Mouse (Mus musculus): ENCODE data around the gene Tcerg1l. TPM values are rescaled to one million over a fixed set of nuclear protein-coding genes. Genes with fewer than 3 reads are reported as not detected.

Tcerg1l gene
- 0.23 and 0.36 TPM in 2 replicates for polyA plus RNA-seq (2015; fragmentation: Nextera tagmentation; extraction: Ambion mirVana)

GRCm38 (mm10) chr7:138397485-138398181 lies at the start of gene Tcerg1l:
Tcerg1l (minus strand) TSS chr7:138397730.
- peak; percentile 69; the same call in 1 of the 2 replicates for ATAC-seq (ENCODE audit: insufficient read depth, low FRiP score)
- Histone ChIP-seq H3K9ac (ENCODE audit: low read length) (no peak within 1 kb of the TSS), H3K27me3 (ENCODE audit: control insufficient read depth, insufficient read depth, low read length) (peaks cover 44% of the 10 kb centered on the region), H3K27ac (ENCODE audit: low read length) (no peak within 1 kb of the TSS), H3K9me3 (replicated peaks; ENCODE audit: control insufficient read depth, low read length) (no peaks in the 10 kb centered on the region), H3K4me3 (replicated peaks; ENCODE audit: low read length) (peak within 1 kb of the TSS; percentile 39), H3K4me1 (ENCODE audit: control insufficient read depth, insufficient read depth, low read length) (peaks cover 15% of the 10 kb centered on the region), H3K36me3 (ENCODE audit: control insufficient read depth, insufficient read depth, low read length) (no peaks in the 10 kb centered on the region), H3K4me2 (ENCODE audit: low read depth, low read length) (peak within 1 kb of the TSS; percentile 65)
- WGBS: under 1% methylated on average over 57 of the region's 76 CpGs

DNA sequence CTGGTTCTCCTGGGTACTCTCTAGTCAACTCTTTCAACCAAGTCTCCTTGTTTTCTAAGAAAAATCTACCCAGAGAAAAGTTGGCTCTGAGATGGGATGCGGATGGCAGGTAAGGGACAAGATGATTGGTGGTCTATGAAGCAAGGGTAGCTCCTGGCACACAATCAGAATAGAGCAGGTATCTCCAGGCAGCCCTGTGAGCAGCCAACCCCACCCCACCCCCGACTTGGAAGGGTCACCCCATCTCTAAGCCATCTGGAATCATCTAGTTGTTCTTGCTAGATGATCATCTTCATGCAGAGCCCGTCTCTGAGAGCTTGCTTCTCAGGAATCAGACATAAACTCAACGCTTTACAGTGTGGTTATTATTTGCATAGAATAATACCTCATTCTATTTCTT lies 44.6 kb upstream of the Tcerg1l start:
- H3K27me3 ChIP-seq (ENCODE audit: control insufficient read depth, insufficient read depth, low read length): no peaks in the 10 kb centered on the region
- no peak overlapping the region for H3K4me3 ChIP-seq (replicated peaks; ENCODE audit: low read length)

DNA sequence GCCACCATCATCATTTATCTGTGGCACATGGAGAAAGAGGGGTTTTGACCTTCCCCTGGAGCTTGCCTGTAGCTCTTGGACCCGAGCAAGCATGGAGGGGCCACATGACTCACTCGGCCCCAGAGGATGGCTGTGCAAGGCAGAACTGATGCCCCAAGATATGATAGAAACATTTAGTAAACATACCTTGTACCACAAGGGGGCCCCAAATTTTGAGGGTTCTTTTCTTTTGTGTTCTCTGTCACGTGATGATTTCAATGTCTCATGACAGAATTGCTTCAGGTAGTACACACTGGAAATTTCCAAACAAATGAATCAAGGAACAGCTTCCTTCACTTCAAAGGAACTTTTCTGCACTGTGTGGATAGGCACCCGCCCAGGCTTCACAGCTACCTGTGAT lies 35.0 kb upstream of the Tcerg1l start:
- Histone ChIP-seq H3K9me3 (replicated peaks; ENCODE audit: control insufficient read depth, low read length) (no peaks in the 10 kb centered on the region), H3K27me3 (ENCODE audit: control insufficient read depth, insufficient read depth, low read length) (no peaks in the 10 kb centered on the region; the same call in 1 of the 2 replicates), H3K27ac (ENCODE audit: low read length) (no peak overlapping the region), H3K4me3 (replicated peaks; ENCODE audit: low read length) (no peak overlapping the region), H3K36me3 (ENCODE audit: control insufficient read depth, insufficient read depth, low read length) (no peaks in the 10 kb centered on the region), H3K4me2 (ENCODE audit: low read depth, low read length) (no peak overlapping the region), H3K9ac (ENCODE audit: low read length) (no peak overlapping the region), H3K4me1 (ENCODE audit: control insufficient read depth, insufficient read depth, low read length) (no peaks in the 10 kb centered on the region)
- 54% methylated on average over 4 of the region's 4 CpGs for WGBS
- ATAC-seq (ENCODE audit: insufficient read depth, low FRiP score): no peak

More for the DNA sequence above, 44.6 kb upstream of the Tcerg1l start:
- H3K27ac ChIP-seq (ENCODE audit: low read length): no peak overlapping the region
- 70% methylated on average over 4 of the region's 4 CpGs for WGBS
- no peaks in the 10 kb centered on the region for H3K4me1 ChIP-seq (ENCODE audit: control insufficient read depth, insufficient read depth, low read length)
- no peaks in the 10 kb centered on the region for H3K36me3 ChIP-seq (ENCODE audit: control insufficient read depth, insufficient read depth, low read length)
- H3K9me3 ChIP-seq (replicated peaks; ENCODE audit: control insufficient read depth, low read length): no peaks in the 10 kb centered on the region
- ATAC-seq (ENCODE audit: insufficient read depth, low FRiP score): no peak
- H3K4me2 ChIP-seq (ENCODE audit: low read depth, low read length): no peak overlapping the region
- H3K9ac ChIP-seq (ENCODE audit: low read length): no peak overlapping the region

DNA sequence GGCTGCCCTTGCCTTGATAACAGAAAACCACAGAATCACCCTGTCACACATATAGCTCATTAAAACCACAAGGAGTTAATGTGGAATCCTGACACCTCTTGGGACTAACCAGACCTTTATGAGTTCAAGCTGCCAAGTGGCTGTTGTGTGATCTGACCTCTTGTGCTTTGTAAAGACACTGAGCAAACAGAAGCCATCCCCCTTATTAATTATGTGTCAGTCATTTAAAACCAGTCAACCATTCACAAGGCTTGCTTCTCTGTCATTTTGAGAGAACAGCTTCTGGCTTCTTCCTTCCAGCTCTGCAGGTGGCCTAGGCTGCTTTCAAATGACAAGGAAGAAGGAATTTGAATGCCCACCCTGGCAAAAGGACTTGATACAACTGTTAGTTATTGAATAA lies 33.9 kb upstream of the Tcerg1l start:
- ATAC-seq (ENCODE audit: insufficient read depth, low FRiP score): no peak
- Histone ChIP-seq H3K9me3 (replicated peaks; ENCODE audit: control insufficient read depth, low read length) (no peaks in the 10 kb centered on the region), H3K27ac (ENCODE audit: low read length) (no peak overlapping the region), H3K36me3 (ENCODE audit: control insufficient read depth, insufficient read depth, low read length) (no peaks in the 10 kb centered on the region), H3K27me3 (ENCODE audit: control insufficient read depth, insufficient read depth, low read length) (no peaks in the 10 kb centered on the region), H3K4me2 (ENCODE audit: low read depth, low read length) (no peak overlapping the region), H3K4me1 (ENCODE audit: control insufficient read depth, insufficient read depth, low read length) (no peaks in the 10 kb centered on the region), H3K4me3 (replicated peaks; ENCODE audit: low read length) (no peak overlapping the region), H3K9ac (ENCODE audit: low read length) (no peak overlapping the region)

GRCm38 (mm10) chr7:138429916-138430315 lies 32.4 kb upstream of the Tcerg1l start:
- Histone ChIP-seq H3K9ac (ENCODE audit: low read length) (no peak overlapping the region), H3K4me1 (ENCODE audit: control insufficient read depth, insufficient read depth, low read length) (no peaks in the 10 kb centered on the region), H3K9me3 (replicated peaks; ENCODE audit: control insufficient read depth, low read length) (no peaks in the 10 kb centered on the region), H3K27ac (ENCODE audit: low read length) (no peak overlapping the region), H3K27me3 (ENCODE audit: control insufficient read depth, insufficient read depth, low read length) (no peaks in the 10 kb centered on the region), H3K36me3 (ENCODE audit: control insufficient read depth, insufficient read depth, low read length) (no peaks in the 10 kb centered on the region), H3K4me3 (replicated peaks; ENCODE audit: low read length) (no peak overlapping the region), H3K4me2 (ENCODE audit: low read depth, low read length) (no peak overlapping the region)
- no peak for ATAC-seq (ENCODE audit: insufficient read depth, low FRiP score)
- WGBS: 54% methylated on average over 7 of the region's 7 CpGs

DNA sequence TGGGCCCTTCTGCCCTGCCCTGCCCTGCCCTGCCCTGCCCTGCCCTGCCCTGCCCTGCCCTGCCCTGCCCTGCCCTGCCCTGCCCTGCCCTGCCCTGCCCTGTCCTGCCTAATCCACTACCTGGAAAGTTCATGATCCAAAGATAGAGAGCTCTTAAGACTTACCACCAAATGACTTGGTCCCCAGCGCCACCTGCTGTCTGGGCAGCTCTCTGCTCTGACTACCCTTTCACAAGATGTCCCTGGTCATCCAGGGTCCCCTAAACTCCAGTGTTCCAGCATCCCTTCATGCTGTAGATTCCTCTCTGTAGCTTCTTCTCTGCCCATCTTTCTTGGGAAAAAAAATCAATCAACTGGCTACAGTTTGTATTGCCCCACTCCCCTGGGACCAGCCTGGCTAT lies 31.3 kb upstream of the Tcerg1l start:
- WGBS: 33% methylated on average over 1 of the region's 1 CpGs
- no peak for ATAC-seq (ENCODE audit: insufficient read depth, low FRiP score)
- no peak overlapping the region for H3K4me3 ChIP-seq (replicated peaks; ENCODE audit: low read length)
- no peak overlapping the region for H3K4me2 ChIP-seq (ENCODE audit: low read depth, low read length)
- H3K9me3 ChIP-seq (replicated peaks; ENCODE audit: control insufficient read depth, low read length): no peaks in the 10 kb centered on the region
- no peak overlapping the region for H3K9ac ChIP-seq (ENCODE audit: low read length)
- H3K4me1 ChIP-seq (ENCODE audit: control insufficient read depth, insufficient read depth, low read length): no peaks in the 10 kb centered on the region
- H3K27me3 ChIP-seq (ENCODE audit: control insufficient read depth, insufficient read depth, low read length): no peaks in the 10 kb centered on the region
- H3K36me3 ChIP-seq (ENCODE audit: control insufficient read depth, insufficient read depth, low read length): no peaks in the 10 kb centered on the region
- H3K27ac ChIP-seq (ENCODE audit: low read length): no peak overlapping the region

DNA sequence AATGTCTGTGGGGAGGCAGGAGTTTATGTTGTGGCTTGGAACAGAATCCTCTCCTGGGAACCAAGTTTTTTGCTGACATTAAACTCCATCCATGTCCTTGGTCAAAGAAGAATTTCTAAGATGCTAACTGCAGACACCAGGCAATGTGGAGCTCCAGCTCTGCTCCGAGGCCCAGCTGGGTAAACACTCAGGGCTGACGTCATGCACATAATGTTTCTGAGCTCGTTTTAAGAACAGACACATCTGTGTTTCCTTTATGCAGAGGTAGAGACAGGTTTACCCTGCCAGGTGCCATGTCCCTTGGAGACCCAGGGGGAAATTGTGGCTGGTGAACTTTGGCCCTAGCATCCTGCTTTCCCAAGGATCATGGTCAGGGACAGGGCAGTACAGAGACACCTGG lies 29.9 kb upstream of the Tcerg1l start:
- H3K27ac ChIP-seq (ENCODE audit: low read length): no peak overlapping the region
- H3K9ac ChIP-seq (ENCODE audit: low read length): no peak overlapping the region
- no peak overlapping the region for H3K4me2 ChIP-seq (ENCODE audit: low read depth, low read length)
- ATAC-seq (ENCODE audit: insufficient read depth, low FRiP score): no peak
- H3K27me3 ChIP-seq (ENCODE audit: control insufficient read depth, insufficient read depth, low read length): no peaks in the 10 kb centered on the region
- H3K9me3 ChIP-seq (replicated peaks; ENCODE audit: control insufficient read depth, low read length): no peaks in the 10 kb centered on the region
- WGBS: 23% methylated on average over 3 of the region's 3 CpGs
- no peaks in the 10 kb centered on the region for H3K4me1 ChIP-seq (ENCODE audit: control insufficient read depth, insufficient read depth, low read length)
- H3K4me3 ChIP-seq (replicated peaks; ENCODE audit: low read length): no peak overlapping the region
- H3K36me3 ChIP-seq (ENCODE audit: control insufficient read depth, insufficient read depth, low read length): no peaks in the 10 kb centered on the region

DNA sequence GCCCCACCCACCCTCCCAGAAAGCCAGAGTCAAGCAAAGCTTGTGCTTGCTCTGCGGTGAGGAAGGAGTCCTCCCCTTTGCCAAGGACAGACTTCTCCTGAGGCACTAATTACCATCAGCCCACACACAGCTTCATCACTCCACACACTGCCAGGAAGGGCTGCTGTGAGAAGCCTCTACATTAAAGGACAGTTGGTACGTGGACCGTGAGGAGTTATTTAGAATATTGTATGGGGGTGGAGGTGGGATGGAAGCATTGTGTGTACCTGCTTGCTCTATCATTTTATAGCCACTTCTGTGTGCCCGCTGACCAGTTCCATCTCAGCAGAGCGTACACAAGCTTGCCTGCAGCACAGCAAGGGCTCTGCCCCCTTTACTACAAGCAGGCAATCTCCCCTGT lies 16.0 kb upstream of the Tcerg1l start:
- no peak for ATAC-seq (ENCODE audit: insufficient read depth, low FRiP score)
- 80% methylated on average over 5 of the region's 5 CpGs for WGBS
- H3K4me1 ChIP-seq (ENCODE audit: control insufficient read depth, insufficient read depth, low read length): no peaks in the 10 kb centered on the region

DNA sequence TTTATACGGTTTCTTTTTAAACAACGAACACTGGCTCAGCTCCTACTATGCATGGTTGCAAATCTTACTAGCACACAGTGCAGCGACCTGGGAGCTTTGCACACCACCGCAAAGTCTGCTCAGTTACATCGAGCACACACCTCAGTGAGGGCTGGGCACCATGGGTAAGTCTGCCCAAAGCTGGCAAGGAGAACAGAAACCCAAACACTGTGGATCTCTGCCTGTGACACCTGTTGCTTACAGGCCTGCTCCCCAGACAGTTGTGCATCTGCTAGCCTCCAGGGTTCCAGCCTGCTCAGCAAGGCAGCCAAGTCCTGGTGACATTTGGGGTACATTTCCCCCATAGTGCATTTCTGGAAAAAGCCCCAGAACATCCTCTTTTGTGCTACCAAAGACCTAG lies 4.1 kb upstream of the Tcerg1l start:
- WGBS: 89% methylated on average over 5 of the region's 5 CpGs

More for the DNA sequence above, 16.0 kb upstream of the Tcerg1l start:
- no peaks in the 10 kb centered on the region for H3K36me3 ChIP-seq (ENCODE audit: control insufficient read depth, insufficient read depth, low read length)
- H3K4me2 ChIP-seq (ENCODE audit: low read depth, low read length): no peak overlapping the region
- no peaks in the 10 kb centered on the region for H3K27me3 ChIP-seq (ENCODE audit: control insufficient read depth, insufficient read depth, low read length)
- H3K9me3 ChIP-seq (replicated peaks; ENCODE audit: control insufficient read depth, low read length): no peaks in the 10 kb centered on the region
- H3K9ac ChIP-seq (ENCODE audit: low read length): no peak overlapping the region
- no peak overlapping the region for H3K4me3 ChIP-seq (replicated peaks; ENCODE audit: low read length)
- no peak overlapping the region for H3K27ac ChIP-seq (ENCODE audit: low read length)

More for the DNA sequence above, 4.1 kb upstream of the Tcerg1l start:
- Histone ChIP-seq H3K9ac (ENCODE audit: low read length) (no peak overlapping the region), H3K27ac (ENCODE audit: low read length) (no peak overlapping the region), H3K36me3 (ENCODE audit: control insufficient read depth, insufficient read depth, low read length) (no peaks in the 10 kb centered on the region), H3K9me3 (replicated peaks; ENCODE audit: control insufficient read depth, low read length) (no peaks in the 10 kb centered on the region), H3K4me3 (replicated peaks; ENCODE audit: low read length) (no peak overlapping the region), H3K27me3 (ENCODE audit: control insufficient read depth, insufficient read depth, low read length) (peaks cover 33% of the 10 kb centered on the region), H3K4me2 (ENCODE audit: low read depth, low read length) (no peak overlapping the region), H3K4me1 (ENCODE audit: control insufficient read depth, insufficient read depth, low read length) (peaks cover 15% of the 10 kb centered on the region)
- ATAC-seq (ENCODE audit: insufficient read depth, low FRiP score): no peak
